Comparison of ENCODE assay signal across 17 mouse cellular contexts in genomic region chr3:131998838-131999613, GRCm38 (mm10).
DNase-seq lines count a peak whose midpoint lies in the region; ATAC-seq and TF ChIP-seq lines count a peak whose summit lies in the region.
"Had no signal": no experiment of that assay in that cellular context is flagged by ENCODE, and none has a peak within 500 bp of the region (broad histone marks: within the 10 kb centered on the region; RNA-seq: fewer than 3 reads in every experiment).

No protein-coding gene starts in this region.

- H3K4me1 ChIP-seq in kidney, postnatal 0 days (replicated peaks; ENCODE audit: insufficient read depth, low read length) = no peaks in the 10 kb centered on the region
- H3K4me1 ChIP-seq in limb, embryonic 15.5 days = peaks cover 4% of the 10 kb centered on the region
- no peaks in the 10 kb centered on the region for H3K4me1 ChIP-seq in liver, embryonic 11.5 days (replicated peaks; ENCODE audit: control insufficient read depth, insufficient read depth, low read length)

- H3K27ac ChIP-seq in kidney, postnatal 0 days = no peak overlapping the region
- H3K27ac ChIP-seq in limb, embryonic 15.5 days = peak overlapping the region; percentile 43; the same call in 1 of the 2 replicates
- H3K27ac ChIP-seq in liver, embryonic 11.5 days (ENCODE audit: low read depth, low read length) = no peak overlapping the region
- H3K27ac ChIP-seq: lung, embryonic 15.5 days had no signal

- no peak overlapping the region for H3K9ac ChIP-seq in kidney, postnatal 0 days (ENCODE audit: low read depth, low read length)
- H3K9ac ChIP-seq in limb, embryonic 15.5 days = no peak overlapping the region
- no peak overlapping the region for H3K9ac ChIP-seq in liver, embryonic 11.5 days (ENCODE audit: low read depth, low read length)
- H3K9ac ChIP-seq: lung, embryonic 15.5 days had no signal

- no peak for TF ChIP-seq CTCF in kidney, postnatal 0 days (IDR thresholded peaks at IDR 0.05; ENCODE audit: low read depth)
- TF ChIP-seq CTCF in brain, embryonic 14.5 days (IDR thresholded peaks at IDR 0.05; ENCODE audit: borderline replicate concordance, extremely low read depth, insufficient read depth, insufficient read length) = no peak

- ATAC-seq in kidney, postnatal 0 days (replicated peaks; ENCODE audit: low FRiP score, low read depth) = no peak
- no peak for ATAC-seq in limb, embryonic 15.5 days (ENCODE audit: insufficient number of reproducible peaks, low FRiP score, low TSS enrichment, low read depth)
- ATAC-seq in liver, embryonic 11.5 days (replicated peaks; ENCODE audit: low FRiP score) = no peak
- no peak for ATAC-seq in monocyte, adult 5-6 weeks (replicated peaks; ENCODE audit: insufficient number of reproducible peaks, low FRiP score, low TSS enrichment, poor library complexity, severe bottlenecking)
- ATAC-seq: CD4-positive, CD25-positive, alpha-beta regulatory T cell, adult 4 months had no signal

- no peaks in the 10 kb centered on the region for H3K27me3 ChIP-seq in kidney, postnatal 0 days (ENCODE audit: insufficient read depth, low read length)
- no peaks in the 10 kb centered on the region for H3K27me3 ChIP-seq in limb, embryonic 15.5 days
- no peaks in the 10 kb centered on the region for H3K27me3 ChIP-seq in liver, embryonic 11.5 days (replicated peaks; ENCODE audit: control insufficient read depth, insufficient read depth, low read length)
- H3K27me3 ChIP-seq: lung, embryonic 15.5 days had no signal

- no peak for TF ChIP-seq POLR2A in brain, embryonic 14.5 days (IDR thresholded peaks at IDR 0.05; ENCODE audit: borderline replicate concordance, extremely low read depth, insufficient read depth, insufficient read length, poor library complexity, severe bottlenecking)

- H3K4me2 ChIP-seq in kidney, postnatal 0 days (ENCODE audit: low read length) = no peak overlapping the region
- H3K4me2 ChIP-seq in limb, embryonic 15.5 days = no peak overlapping the region
- no peak overlapping the region for H3K4me2 ChIP-seq in liver, embryonic 11.5 days
- H3K4me2 ChIP-seq: lung, embryonic 15.5 days had no signal

- no peaks in the 10 kb centered on the region for H3K36me3 ChIP-seq in kidney, postnatal 0 days (ENCODE audit: insufficient read depth, low read length)
- H3K36me3 ChIP-seq in limb, embryonic 15.5 days = no peaks in the 10 kb centered on the region
- no peaks in the 10 kb centered on the region for H3K36me3 ChIP-seq in liver, embryonic 11.5 days (ENCODE audit: control insufficient read depth, insufficient read depth, low read length)
- H3K36me3 ChIP-seq: G1E; lung, embryonic 15.5 days had no signal

- DNase-seq in kidney, postnatal 0 days (ENCODE audit: low spot score) = peak; percentile 53
- DNase-seq in kidney, adult 8-10 months = no peak
- DNase-seq in NIH3T3 (ENCODE audit: low read depth) = peak; percentile 79
- DNase-seq in brain, embryonic 14.5 days (ENCODE audit: low read depth) = peak; percentile 42
- no peak for DNase-seq in liver, embryonic 11.5 days (ENCODE audit: low spot score)
- DNase-seq: adrenal gland, postnatal 25 days; cerebellum, adult 9-10 months; heart, adult 11 months; heart, postnatal 4 days; kidney, adult 11 months; kidney, postnatal 14 days; thymus, postnatal 4 days had no signal

- WGBS in kidney, postnatal 0 days = 53% methylated on average over 6 of the region's 6 CpGs
- WGBS in limb, embryonic 15.5 days = 22% methylated on average over 6 of the region's 6 CpGs
- 86% methylated on average over 6 of the region's 6 CpGs for WGBS in liver, embryonic 11.5 days

- no peaks in the 10 kb centered on the region for H3K9me3 ChIP-seq in kidney, postnatal 0 days (replicated peaks; ENCODE audit: low read length)
- H3K9me3 ChIP-seq in limb, embryonic 15.5 days = no peaks in the 10 kb centered on the region
- H3K9me3 ChIP-seq in liver, embryonic 11.5 days (ENCODE audit: control insufficient read depth, low read length) = no peaks in the 10 kb centered on the region
- H3K9me3 ChIP-seq: lung, embryonic 15.5 days had no signal

- H3K4me3 ChIP-seq in kidney, postnatal 0 days (replicated peaks; ENCODE audit: low read depth, low read length) = no peak overlapping the region
- H3K4me3 ChIP-seq in limb, embryonic 15.5 days = no peak overlapping the region
- no peak overlapping the region for H3K4me3 ChIP-seq in liver, embryonic 11.5 days (ENCODE audit: low read depth, low read length)
- H3K4me3 ChIP-seq: lung, embryonic 15.5 days had no signal

Comparison
In these comparisons a context has a peak if more than half of its experiments do, and no peak if none do; other contexts are left out.
1. DNase-seq: peak in kidney, postnatal 0 days (single experiment), NIH3T3 (single experiment) and brain, embryonic 14.5 days (single experiment); none in kidney, adult 8-10 months (0 of 2) and liver, embryonic 11.5 days (single experiment).